Mouse (Mus musculus) inflammation-experienced regulatory T-cells, adult 6 months (primary cell): ENCODE measurements around the gene Ncf4. TPM values are rescaled to one million over a fixed set of nuclear protein-coding genes. Genes with fewer than 3 reads are reported as not detected.
"Not testable (repeated sequence)": the region's sequence is repeated elsewhere in the genome, so short reads cannot be mapped to it uniquely, and the experiment has no call there.

Experiments used
- ATAC-seq: one replicate; pipeline ENCODE4 v1.8.0; 2017
- polyA plus RNA-seq, 3 experiments: library from polyadenylated mRNA; unstranded; fragments of 100-300 nt; shearing (Covaris generic); gene quantifications; one replicate each; pipeline ENCODE4 v1.2.1; 2017

Ncf4 gene
- polyA plus RNA-seq, 3 experiments from 2014 or later: 145 to 184 (median 174) TPM

DNA sequence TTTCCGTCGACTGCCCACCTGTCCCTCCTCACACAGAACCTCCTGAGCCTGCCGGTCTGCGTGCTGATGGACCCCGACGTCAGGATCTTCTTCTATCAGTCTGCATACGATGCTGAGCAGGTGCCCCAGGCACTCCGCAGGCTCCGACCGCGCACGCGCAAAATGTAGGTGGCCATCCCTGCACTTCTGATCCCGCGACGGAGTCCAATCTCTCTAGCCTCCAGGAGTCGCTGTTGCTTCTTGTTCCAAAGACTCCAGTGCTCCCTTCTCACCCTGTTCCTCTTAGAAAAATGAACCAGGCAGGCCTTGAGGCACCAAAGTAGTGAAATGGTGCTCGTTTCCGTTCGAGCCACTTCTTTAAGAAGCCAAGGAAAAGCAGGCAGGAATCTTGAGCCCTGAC lies 10.2 kb downstream of the Ncf4 start:
- ATAC-seq: no peak

DNA sequence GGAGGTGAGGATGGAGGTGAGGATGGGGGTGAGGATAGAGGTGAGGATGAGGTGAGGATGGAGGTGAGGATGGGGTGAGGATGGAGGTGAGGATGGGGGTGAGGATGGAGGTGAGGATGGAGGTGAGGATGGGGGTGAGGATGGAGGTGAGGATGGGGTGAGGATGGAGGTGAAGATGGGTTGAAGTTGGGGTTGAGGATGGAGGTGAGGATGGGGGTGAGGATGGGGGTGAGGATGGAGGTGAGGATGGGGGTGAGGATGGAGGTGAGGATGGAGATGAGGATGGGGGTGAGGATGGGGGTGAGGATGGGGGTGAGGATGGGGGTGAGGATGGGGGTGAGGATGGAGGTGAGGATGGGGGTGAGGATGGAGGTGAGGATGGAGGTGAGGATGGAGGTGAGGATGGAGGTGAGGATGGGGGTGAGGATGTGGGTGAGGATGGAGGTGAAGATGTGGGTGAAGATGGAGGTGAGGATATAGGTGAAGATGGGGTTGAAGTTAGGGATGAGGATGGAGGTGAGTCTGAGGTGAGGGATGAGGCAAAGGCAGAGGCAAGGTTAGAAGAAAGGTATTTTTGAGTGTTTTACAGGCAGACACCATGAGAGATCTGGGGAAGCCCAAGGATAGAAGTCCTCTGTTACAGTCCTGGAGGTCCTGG lies 12.1 kb downstream of the Ncf4 start:
- not testable (repeated sequence) for ATAC-seq

DNA sequence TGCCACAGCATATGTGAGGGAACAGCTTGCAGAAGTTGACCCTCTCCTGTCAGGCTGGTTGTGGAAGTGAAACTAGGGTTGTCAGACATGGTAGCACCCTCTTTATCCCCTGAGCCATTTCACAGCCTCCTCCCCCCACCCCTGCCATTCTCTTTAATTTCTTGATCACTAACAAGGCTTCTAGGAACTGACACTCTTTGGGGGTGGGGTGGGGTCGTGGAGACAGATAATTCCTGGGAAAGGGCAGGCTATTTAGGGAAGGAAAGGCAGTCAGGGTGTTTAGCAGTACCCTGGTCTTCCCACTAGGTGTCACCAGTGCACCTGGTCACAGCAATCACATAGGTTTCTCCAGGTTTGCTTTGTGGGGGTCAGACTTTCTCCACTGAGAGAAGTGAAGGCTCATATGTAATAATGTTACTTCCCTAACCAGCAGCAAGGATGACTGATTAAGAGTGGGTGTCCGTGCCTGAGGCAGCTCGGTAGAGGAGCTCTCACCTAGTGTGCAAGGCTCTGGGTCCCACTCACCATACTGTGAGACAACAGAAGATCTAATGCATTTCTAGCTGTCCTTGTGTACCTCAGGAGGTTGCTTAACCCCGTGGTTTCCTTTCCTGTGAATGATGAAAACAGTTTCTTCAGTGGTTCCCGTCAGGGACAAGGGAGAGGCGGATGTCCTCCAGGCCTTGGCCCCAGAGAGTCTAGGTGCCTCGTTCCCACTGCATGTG lies 12.9 kb downstream of the Ncf4 start:
- ATAC-seq: no peak

GRCm38 (mm10) chr15:78258246-78258865 lies 13.8 kb downstream of the Ncf4 start:
- no peak for ATAC-seq

DNA sequence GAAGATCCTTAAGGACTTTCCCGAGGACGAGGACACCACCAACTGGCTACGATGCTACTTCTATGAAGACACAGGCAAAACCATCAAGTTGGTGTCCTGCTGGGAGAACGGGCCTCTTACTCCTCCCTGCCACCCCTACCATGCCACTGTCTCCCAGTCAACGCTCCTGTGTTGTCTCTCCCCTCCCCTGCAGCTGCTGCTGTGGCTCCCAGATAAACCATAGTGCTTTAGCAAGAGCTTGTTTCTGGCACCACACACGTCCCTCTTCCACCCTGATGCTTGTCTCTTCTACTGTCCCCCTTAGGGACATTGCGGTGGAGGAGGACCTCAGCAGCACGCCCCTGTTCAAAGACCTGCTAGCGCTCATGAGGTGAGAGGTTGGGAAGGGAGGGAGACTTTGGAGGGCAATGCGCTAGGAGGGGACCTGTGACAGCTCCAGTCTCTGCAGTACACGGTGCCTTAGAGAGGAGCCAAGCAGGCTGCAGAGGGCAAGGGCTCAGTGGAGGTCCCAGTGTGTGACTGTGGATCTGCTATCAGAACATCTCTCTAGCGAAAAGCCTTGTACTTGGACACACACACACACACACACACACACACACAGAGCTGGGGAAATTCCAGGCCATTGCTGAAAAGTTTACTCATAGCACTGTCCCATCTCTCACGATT lies 16.2 kb downstream of the Ncf4 start:
- no peak for ATAC-seq

DNA sequence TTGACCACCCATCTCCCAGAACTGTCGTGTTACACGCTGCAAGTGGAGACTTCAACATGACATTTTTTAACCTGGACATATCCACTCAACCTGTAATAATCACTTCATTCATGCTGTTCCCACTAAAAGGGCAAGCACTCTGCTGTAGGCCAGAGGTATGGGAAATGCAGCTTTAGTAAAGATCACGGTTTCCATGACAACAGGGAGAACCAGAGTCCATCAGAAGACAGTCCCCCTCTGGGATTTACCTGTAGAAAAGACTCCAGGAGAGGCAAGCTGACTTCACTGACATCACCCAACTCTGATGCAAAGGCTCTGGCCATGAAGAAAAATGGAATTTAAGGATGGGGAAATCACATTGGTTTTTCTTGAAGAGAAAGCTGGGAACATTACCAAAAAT lies 18.7 kb downstream of the Ncf4 start:
- ATAC-seq: no peak

DNA sequence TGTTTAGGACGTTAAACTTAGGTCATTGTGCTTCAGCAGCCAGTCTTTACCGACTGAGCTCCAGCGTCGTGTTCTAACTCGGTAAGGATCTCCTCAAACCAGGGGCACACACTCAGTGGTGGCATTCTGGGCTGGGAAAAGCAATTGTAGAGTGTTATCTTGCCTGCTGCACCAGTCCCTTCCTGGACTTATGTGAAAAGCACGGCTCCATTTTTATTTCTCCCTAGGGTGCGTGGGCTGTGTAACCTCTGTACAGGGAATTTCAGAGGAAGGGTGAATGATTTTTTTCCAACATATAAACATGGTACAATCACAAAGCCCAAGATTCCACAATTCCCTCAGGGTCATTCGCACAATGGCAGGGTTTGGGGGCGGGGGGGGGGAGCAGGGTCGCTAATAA lies 22.8 kb downstream of the Ncf4 start:
- ATAC-seq: no peak

DNA sequence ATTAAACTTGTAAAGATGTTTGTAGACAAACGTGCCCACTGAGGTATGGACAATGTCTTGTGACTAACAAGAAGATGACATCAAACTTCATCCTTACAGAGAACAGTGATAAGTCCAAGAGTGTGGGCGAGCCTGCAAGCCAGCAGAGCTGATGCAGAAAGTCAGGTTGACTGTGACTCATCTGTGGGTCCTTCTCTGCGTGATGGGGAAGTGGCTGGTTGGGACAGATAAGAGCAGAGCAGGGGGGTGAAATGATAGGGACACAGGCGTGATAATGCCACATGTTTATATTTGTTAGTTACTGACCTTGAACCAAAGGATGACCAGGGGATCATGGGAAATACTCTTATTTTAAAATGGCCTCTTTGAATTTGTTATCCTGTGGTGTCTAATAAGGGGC lies 23.3 kb downstream of the Ncf4 start:
- no peak for ATAC-seq

- no peak for ATAC-seq
Measured at GRCm38 (mm10) chr15:78271208-78271607, 26.6 kb downstream of the Ncf4 start.

- no peak for ATAC-seq
Measured at GRCm38 (mm10) chr15:78278308-78278707, 33.7 kb downstream of the Ncf4 start.

DNA sequence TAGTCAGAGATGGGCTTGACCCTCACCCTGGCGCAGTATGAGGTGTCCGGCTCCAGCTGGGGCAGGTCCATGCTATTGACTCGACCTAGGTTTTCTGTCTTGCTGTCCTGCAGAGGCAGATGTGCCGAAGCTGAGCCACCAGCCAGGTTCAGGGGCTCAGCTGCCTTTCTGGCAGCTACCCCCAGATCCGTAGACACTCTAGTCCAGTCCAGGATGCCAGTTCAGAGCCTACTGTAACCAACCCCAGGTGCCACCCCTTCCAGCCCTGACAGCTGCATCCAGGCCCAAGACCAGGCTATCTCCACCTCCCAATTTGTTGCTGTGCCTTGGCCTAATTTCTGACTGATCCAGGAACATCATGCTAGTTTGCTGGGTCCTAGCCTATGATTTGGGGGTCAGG lies 43.3 kb downstream of the Ncf4 start:
- no peak for ATAC-seq

GRCm38 (mm10) chr15:78289775-78290174 lies 45.2 kb downstream of the Ncf4 start:
- ATAC-seq: not testable (repeated sequence)

- ATAC-seq: not testable (repeated sequence)
Measured at GRCm38 (mm10) chr15:78293228-78293627, 48.6 kb downstream of the Ncf4 start.

GRCm38 (mm10) chr15:78293716-78294115 lies 49.1 kb downstream of the Ncf4 start:
- no peak for ATAC-seq

DNA sequence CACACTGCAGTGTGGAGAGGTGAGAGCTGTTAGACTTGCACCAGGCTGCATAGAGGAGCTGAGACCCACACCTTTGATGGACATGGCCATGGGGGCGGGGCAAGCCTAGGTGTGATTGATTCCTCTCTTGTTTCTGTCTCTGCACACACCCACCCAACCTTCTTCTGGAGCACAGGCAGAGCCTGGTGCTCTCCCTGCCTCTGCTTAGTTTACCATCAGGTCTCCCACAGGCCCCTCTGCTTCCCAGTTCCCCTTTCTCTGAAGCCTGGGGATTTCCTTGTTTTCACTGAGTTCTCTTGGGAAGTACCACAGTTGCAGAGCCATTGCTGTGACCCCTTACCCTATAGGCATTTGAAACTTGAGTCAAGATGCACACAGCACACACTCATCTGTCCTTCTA lies 54.0 kb downstream of the Ncf4 start:
- no peak for ATAC-seq

- ATAC-seq: no peak
Measured at GRCm38 (mm10) chr15:78299641-78300040, 55.0 kb downstream of the Ncf4 start.

DNA sequence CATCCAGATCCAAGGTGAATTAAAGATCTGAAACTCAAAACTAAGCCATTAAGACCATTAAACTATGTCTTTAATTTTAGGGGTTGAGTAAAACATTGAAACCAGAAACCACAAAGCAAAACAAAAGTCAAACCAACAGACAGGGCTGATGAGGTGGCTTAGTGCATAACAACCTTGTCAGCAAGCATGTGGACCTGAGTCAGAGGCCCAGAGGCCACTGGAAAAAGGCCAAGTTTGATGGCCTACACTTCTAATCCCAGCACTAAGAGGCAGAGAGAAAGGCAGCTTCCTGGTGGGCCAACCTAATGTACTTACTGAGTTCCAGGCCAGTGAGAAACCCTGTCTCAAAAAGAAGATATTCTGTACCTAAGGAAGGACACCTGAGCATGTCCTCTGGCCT lies 56.2 kb downstream of the Ncf4 start:
- ATAC-seq: no peak

- no peak for ATAC-seq
Measured at GRCm38 (mm10) chr15:78302718-78303117, 58.1 kb downstream of the Ncf4 start.

GRCm38 (mm10) chr15:78303665-78304233 lies 59.1 kb downstream of the Ncf4 start:
- no peak for ATAC-seq

DNA sequence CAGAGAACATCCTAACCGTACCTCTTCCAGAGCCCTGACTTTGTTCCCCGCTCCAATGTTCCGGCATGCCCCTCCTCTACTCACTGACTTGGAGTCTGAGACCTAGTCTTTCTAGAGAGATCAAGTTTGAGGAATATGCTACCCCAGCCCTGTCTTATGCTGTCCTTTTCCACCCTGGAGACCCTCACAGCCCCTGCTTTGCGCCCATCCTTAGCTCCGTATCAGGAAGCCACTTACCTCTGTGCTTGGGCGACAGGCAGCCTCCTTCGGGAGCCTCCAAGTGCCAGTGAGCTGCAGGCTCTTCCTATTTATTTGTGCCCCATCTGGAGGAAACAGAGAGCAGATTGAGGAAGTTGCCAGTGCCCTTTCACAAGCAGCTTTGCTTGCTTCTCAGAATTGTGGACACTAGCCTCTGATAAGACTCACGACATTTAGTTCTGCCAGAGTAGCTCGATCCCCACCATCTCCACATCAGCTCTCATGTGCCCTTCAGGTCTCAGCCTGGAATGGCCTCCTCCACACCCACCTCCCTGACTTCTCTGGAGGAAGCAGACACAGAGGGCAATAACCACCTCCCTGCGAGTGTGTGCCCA lies 60.8 kb downstream of the Ncf4 start, which contains the start of gene Csf2rb2:
Gene Csf2rb2 (minus strand): TSS at position 381 of the 593 bp plus-strand sequence.
- ATAC-seq: no peak

DNA sequence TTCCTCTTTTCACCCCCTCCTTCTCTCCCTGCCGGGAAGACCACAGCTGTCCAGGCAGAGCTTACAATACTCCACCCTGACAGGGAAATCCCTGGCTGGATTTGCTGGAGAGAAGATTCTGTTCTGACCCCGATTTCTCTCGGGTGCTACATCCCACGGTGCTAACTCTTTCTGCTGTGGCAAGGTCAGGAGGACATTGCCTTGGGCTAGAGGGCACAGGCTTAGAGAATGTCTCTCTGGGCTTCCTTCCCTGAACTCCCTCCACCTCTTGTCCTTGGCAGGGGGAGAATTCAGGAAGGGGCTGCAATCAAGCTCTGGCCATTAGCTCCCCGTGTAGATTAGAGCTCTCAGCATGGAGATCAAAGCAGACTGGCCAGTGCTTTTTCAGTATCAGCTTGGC lies 65.3 kb downstream of the Ncf4 start:
- ATAC-seq: no peak

DNA sequence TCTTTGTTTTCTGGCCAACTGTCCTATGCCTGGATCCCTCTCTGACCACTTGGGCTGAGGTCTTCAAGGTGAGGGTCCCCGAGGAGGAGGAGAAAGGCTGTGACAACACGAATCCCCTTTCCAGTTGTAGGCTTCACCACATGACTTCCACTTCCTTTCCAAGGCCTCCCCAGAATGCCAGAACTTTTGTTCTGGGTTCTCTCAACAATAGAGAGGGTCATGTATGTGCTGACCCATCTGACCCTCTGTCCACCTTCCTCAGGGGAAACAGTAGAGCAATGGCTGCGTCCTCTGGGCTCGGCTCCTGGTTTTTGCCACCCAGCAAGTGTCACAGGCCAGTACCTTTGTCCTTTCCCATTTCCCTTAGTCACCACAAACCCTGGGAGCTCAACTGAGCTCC lies 66.4 kb downstream of the Ncf4 start:
- no peak for ATAC-seq
